Mouse (Mus musculus) colon, adult 2 months (tissue): ENCODE measurements around the gene Cap2. TPM values are rescaled to one million over a fixed set of nuclear protein-coding genes. Genes with fewer than 3 reads are reported as not detected.

Experiments used
- polyA plus RNA-seq: library from polyadenylated mRNA; depleted of rRNA; stranded (reverse); fragments of >200 nt; gene quantifications from 2 replicates; pipeline ENCODE4 v1.2.3, GENCODE M21; 2012; rRNA removed

The Cap2 gene
- polyA plus RNA-seq, result 10.7 and 11.0 TPM in 2 replicates

DNA sequence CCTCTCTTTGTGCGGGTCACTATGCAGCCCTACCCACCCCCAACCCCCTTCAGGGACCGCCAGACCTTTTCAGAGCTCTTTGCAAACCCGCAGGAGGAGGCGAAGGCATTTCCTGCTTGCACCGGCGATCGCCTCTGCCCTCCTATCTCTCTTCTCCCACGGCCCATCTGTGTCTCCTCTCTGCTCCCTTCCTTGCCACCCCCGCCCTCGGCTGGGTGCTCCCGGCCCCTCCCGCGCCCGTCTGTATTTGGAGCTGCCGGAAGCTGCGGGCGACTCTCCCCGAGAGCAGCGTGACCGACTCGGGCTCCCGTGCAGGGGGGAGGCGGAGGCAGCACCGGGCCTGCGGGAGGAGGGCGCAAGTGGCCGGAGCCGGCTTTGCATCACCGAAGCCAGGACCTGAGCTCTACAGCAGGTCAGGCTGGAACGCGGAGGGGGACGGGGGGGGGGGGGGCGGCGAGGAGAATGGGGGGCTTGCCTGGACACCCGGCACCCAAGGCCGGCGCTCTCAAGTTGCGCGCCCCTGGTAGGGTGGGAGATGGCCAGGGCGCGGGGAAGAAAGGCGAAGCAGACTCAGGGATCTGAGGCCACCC lies at the start of gene Cap2:
Cap2 (plus strand) TSS at position 49 of the 590 bp plus-strand sequence.

GRCm38 (mm10) chr13:46669048-46669619 lies 167.5 kb downstream of the Cap2 start, which contains the start of gene Fam8a1:
Gene Fam8a1 (plus strand): TSS chr13:46669522.

Other genes starting within 250 kb of the Cap2 start
- gene Stmnd1, start 228.1 kb upstream of the Cap2 start, polyA plus RNA-seq, result 0.10 TPM in 2 replicates
- gene Rbm24, start 83.4 kb upstream of the Cap2 start, polyA plus RNA-seq, result 10.9 and 13.1 TPM in 2 replicates
- gene Fam8a1, start 167.7 kb downstream of the Cap2 start, polyA plus RNA-seq, result 31.0 and 35.3 TPM in 2 replicates
- gene Nup153, start 226.1 kb downstream of the Cap2 start, polyA plus RNA-seq, result 21.9 and 28.4 TPM in 2 replicates